ENCODE assay signal across 10 mouse cellular contexts in the genomic region with DNA sequence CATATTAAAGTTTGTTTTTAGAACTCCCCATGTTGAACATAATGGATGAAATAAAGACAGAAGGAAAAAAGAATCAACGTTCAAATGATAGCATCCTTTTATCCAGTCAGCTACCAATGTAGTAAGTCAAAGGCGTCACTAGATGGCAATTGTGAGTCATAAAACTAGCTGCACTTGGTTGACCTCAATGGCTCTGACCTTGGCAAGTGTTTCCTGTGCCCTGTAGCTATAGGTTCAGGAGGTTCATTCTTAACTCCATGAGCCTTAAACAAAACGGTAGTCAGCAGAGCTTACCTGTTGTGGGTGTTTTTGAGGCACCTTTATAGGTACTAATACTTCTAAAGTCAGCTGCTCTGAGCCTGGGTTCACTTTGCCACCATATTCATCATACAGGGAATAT.
A peak's percentile ranks its signal among the peaks of the same experiment; 100 is the strongest.
DNase-seq lines count a peak whose midpoint lies in the region; ATAC-seq and TF ChIP-seq lines count a peak whose summit lies in the region.
"Had no signal": no experiment of that assay in that cellular context is flagged by ENCODE, and none has a peak within 500 bp of the region (broad histone marks: within the 10 kb centered on the region; RNA-seq: fewer than 3 reads in every experiment).

No protein-coding gene starts in this region.

- no peak for ATAC-seq in heart, embryonic 12.5 days (ENCODE audit: insufficient number of reproducible peaks, low FRiP score)

- no peak overlapping the region for H3K9ac ChIP-seq in heart, adult 2 months (ENCODE audit: low read depth, low read length)
- no peak overlapping the region for H3K9ac ChIP-seq in heart, embryonic 12.5 days
- H3K9ac ChIP-seq: limb, embryonic 12.5 days; stomach, embryonic 15.5 days had no signal

- intact Hi-C loops in heart, adult 2 months (cut with DNase I), result loop anchor here (1.0 to 10.0 kb wide), 4 partner anchors 83 to 612 kb away; a partner anchor contains a TSS

- H3K4me2 ChIP-seq in heart, embryonic 12.5 days, result no peak overlapping the region
- H3K4me2 ChIP-seq: limb, embryonic 12.5 days; stomach, embryonic 15.5 days had no signal

- peak; percentile 86 for TF ChIP-seq CTCF in heart, adult 2 months (IDR thresholded peaks at IDR 0.05)

- H3K36me3 ChIP-seq in heart, adult 2 months (ENCODE audit: control insufficient read depth, insufficient read depth, low read length), result no peaks in the 10 kb centered on the region
- no peaks in the 10 kb centered on the region for H3K36me3 ChIP-seq in heart, embryonic 12.5 days
- H3K36me3 ChIP-seq: limb, embryonic 12.5 days; stomach, embryonic 15.5 days had no signal

- peak in 1 of 2 experiments; percentile 8 for DNase-seq in heart, adult 2 months
- peak; percentile 4 for DNase-seq in thymus, postnatal 14 days
- DNase-seq in thymus, adult 18-20 months, result no peak
- peak; percentile 39 for DNase-seq in embryo, embryonic 9.5 days (ENCODE audit: extremely low spot score)
- peak; percentile 23 to 50 for DNase-seq in kidney, postnatal 25 days
- DNase-seq in retina, postnatal 7 days (ENCODE audit: low read depth, low spot score), result peak; percentile 20
- no peak for DNase-seq in yolk sac, embryonic 10.5 days (ENCODE audit: low spot score)

- H3K4me1 ChIP-seq in heart, adult 2 months (ENCODE audit: control insufficient read depth, insufficient read depth, low read length), result no peaks in the 10 kb centered on the region; the same call in 1 of the 2 replicates
- peaks cover 7% of the 10 kb centered on the region; the same call in 1 of the 2 replicates for H3K4me1 ChIP-seq in heart, embryonic 12.5 days (replicated peaks)
- H3K4me1 ChIP-seq: stomach, embryonic 15.5 days had no signal

- no peaks in the 10 kb centered on the region for H3K27me3 ChIP-seq in heart, adult 2 months (ENCODE audit: control insufficient read depth, insufficient read depth, low read length)
- no peaks in the 10 kb centered on the region for H3K27me3 ChIP-seq in heart, embryonic 12.5 days (replicated peaks)
- H3K27me3 ChIP-seq: limb, embryonic 12.5 days; stomach, embryonic 15.5 days had no signal

- H3K27ac ChIP-seq in heart, adult 2 months, result no peak overlapping the region
- H3K27ac ChIP-seq in heart, embryonic 12.5 days (ENCODE audit: poor library complexity, severe bottlenecking), result no peak overlapping the region
- H3K27ac ChIP-seq: limb, embryonic 12.5 days; stomach, embryonic 15.5 days had no signal

- TF ChIP-seq POLR2A in heart, adult 2 months (IDR thresholded peaks at IDR 0.05; ENCODE audit: insufficient read depth, low read depth, low read length), result no peak

- no peaks in the 10 kb centered on the region for H3K79me2 ChIP-seq in heart, adult 2 months (replicated peaks; ENCODE audit: control insufficient read depth, insufficient read depth, low read length)

- WGBS in heart, adult 2 months, result 4% methylated on average over 3 of the region's 3 CpGs
- 13% methylated on average over 3 of the region's 3 CpGs for WGBS in heart, embryonic 12.5 days

- H3K4me3 ChIP-seq in heart, adult 2 months, result no peak overlapping the region
- no peak overlapping the region for H3K4me3 ChIP-seq in heart, embryonic 12.5 days
- H3K4me3 ChIP-seq: limb, embryonic 12.5 days; stomach, embryonic 15.5 days had no signal

- TF ChIP-seq EP300 in heart, adult 2 months (IDR thresholded peaks at IDR 0.05; ENCODE audit: insufficient read depth, low read depth, low read length), result no peak

- H3K9me3 ChIP-seq in heart, embryonic 12.5 days (replicated peaks), result no peaks in the 10 kb centered on the region
- H3K9me3 ChIP-seq: limb, embryonic 12.5 days; stomach, embryonic 15.5 days had no signal

Comparison
In these comparisons a context has a peak if more than half of its experiments do, and no peak if none do; other contexts are left out.
1. DNase-seq: peak in thymus, postnatal 14 days (single experiment), embryo, embryonic 9.5 days (single experiment), kidney, postnatal 25 days (2 of 2) and retina, postnatal 7 days (single experiment); none in thymus, adult 18-20 months (0 of 2) and yolk sac, embryonic 10.5 days (single experiment).